In the genomic region with DNA sequence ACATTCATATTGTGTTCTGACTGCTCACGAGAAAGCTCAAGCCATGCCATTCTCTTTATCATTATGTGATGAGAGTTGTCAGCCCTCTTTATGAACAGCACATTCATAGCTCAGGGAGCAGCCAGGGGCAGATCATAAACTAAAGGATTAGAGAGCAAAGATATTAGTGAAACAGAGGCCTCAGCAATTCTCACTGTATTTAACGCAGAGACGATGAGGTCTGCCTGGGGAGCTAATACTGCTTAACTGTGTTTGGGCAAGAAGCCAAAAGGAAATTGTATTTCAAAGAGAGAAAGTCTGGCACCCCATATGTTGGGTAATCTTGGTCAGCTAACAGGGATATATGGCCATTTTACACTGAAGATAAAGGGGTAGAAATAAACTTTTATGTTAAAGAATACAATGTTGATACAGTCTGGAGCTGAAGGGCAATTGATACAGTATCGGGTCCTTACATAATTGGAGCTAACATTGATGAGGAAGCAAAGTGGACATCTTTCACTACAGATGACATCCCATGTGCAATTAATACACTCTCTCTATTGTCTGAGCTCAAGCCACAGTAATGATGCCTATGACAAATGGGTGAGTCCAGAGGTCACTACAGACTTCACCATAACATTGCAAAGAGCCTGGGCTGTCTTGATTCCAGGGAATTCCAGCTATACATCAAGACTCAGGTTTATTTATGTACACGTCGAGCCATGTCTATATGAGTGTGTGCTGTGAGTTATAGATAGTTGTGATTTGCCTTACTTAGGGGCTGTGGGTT, we compare ENCODE assay signal across 14 mouse cellular contexts.
A peak's percentile ranks its signal among the peaks of the same experiment; 100 is the strongest.
DNase-seq lines count a peak whose midpoint lies in the region; ATAC-seq lines count a peak whose summit lies in the region.
"Had no signal": no experiment of that assay in that cellular context is flagged by ENCODE, and none has a peak within 500 bp of the region (broad histone marks: within the 10 kb centered on the region; RNA-seq: fewer than 3 reads in every experiment).

No protein-coding gene starts in this region.

- no peaks in the 10 kb centered on the region for H3K36me3 ChIP-seq in hindbrain, embryonic 11.5 days (ENCODE audit: control insufficient read depth, insufficient read depth, low read length)
- no peaks in the 10 kb centered on the region for H3K36me3 ChIP-seq in hindbrain, embryonic 10.5 days
- no peaks in the 10 kb centered on the region for H3K36me3 ChIP-seq in hindbrain, embryonic 14.5 days (replicated peaks; ENCODE audit: control insufficient read depth, insufficient read depth)
- no peaks in the 10 kb centered on the region for H3K36me3 ChIP-seq in midbrain, embryonic 16.5 days (ENCODE audit: control insufficient read depth, insufficient read depth, low read length)
- H3K36me3 ChIP-seq: embryonic facial prominence, embryonic 15.5 days; heart, embryonic 10.5 days; limb, embryonic 15.5 days had no signal

- no peaks in the 10 kb centered on the region for H3K9me3 ChIP-seq in hindbrain, embryonic 11.5 days (ENCODE audit: control insufficient read depth, low read length)
- no peaks in the 10 kb centered on the region for H3K9me3 ChIP-seq in hindbrain, embryonic 10.5 days
- no peaks in the 10 kb centered on the region for H3K9me3 ChIP-seq in hindbrain, embryonic 14.5 days (ENCODE audit: control insufficient read depth, low read length)
- no peaks in the 10 kb centered on the region for H3K9me3 ChIP-seq in midbrain, embryonic 16.5 days (replicated peaks; ENCODE audit: control insufficient read depth, low read length, poor library complexity, severe bottlenecking)
- H3K9me3 ChIP-seq: embryonic facial prominence, embryonic 15.5 days; heart, embryonic 10.5 days; limb, embryonic 15.5 days had no signal

- H3K9ac ChIP-seq in hindbrain, embryonic 11.5 days (ENCODE audit: low read depth, low read length) = no peak overlapping the region
- no peak overlapping the region for H3K9ac ChIP-seq in hindbrain, embryonic 14.5 days
- H3K9ac ChIP-seq in midbrain, embryonic 16.5 days (ENCODE audit: low read depth, low read length) = no peak overlapping the region
- H3K9ac ChIP-seq: embryonic facial prominence, embryonic 15.5 days; limb, embryonic 15.5 days had no signal

- no peaks in the 10 kb centered on the region for H3K4me1 ChIP-seq in hindbrain, embryonic 11.5 days (replicated peaks; ENCODE audit: control insufficient read depth, insufficient read depth, low read length)
- H3K4me1 ChIP-seq in hindbrain, embryonic 10.5 days (replicated peaks) = no peaks in the 10 kb centered on the region; the same call in 1 of the 2 replicates
- H3K4me1 ChIP-seq in hindbrain, embryonic 14.5 days (replicated peaks; ENCODE audit: control insufficient read depth, insufficient read depth, low read length) = peaks cover 11% of the 10 kb centered on the region
- no peaks in the 10 kb centered on the region for H3K4me1 ChIP-seq in midbrain, embryonic 16.5 days (ENCODE audit: control insufficient read depth, insufficient read depth, low read length)
- H3K4me1 ChIP-seq: heart, embryonic 10.5 days had no signal

- no peak overlapping the region for H3K4me3 ChIP-seq in hindbrain, embryonic 11.5 days (ENCODE audit: low read depth, low read length)
- no peak overlapping the region for H3K4me3 ChIP-seq in hindbrain, embryonic 10.5 days
- no peak overlapping the region for H3K4me3 ChIP-seq in hindbrain, embryonic 14.5 days (replicated peaks; ENCODE audit: low read length)
- no peak overlapping the region for H3K4me3 ChIP-seq in midbrain, embryonic 16.5 days (ENCODE audit: low read depth, low read length)
- H3K4me3 ChIP-seq: embryonic facial prominence, embryonic 15.5 days; heart, embryonic 10.5 days; limb, embryonic 15.5 days had no signal

- 0 out of 2 replicates have a peak, but pooled peaks have one; percentile 25 for ATAC-seq in hindbrain, embryonic 11.5 days (ENCODE audit: low FRiP score)
- ATAC-seq in hindbrain, embryonic 14.5 days (ENCODE audit: low FRiP score) = peak; percentile 79
- peak; percentile 64; the same call in 1 of the 2 replicates for ATAC-seq in midbrain, embryonic 16.5 days
- ATAC-seq: Patski had no signal

- DNase-seq in hindbrain, embryonic 11.5 days (ENCODE audit: low spot score) = no peak
- no peak for DNase-seq in hindbrain, embryonic 10.5 days (ENCODE audit: low spot score)
- peak; percentile 20 for DNase-seq in Muller cell, postnatal 12 days (ENCODE audit: inconsistent ontology term)
- peak; percentile 54 for DNase-seq in hindbrain, embryonic 14.5 days (ENCODE audit: low spot score)
- DNase-seq in layer of hippocampus, postnatal 36 days = no peak
- no peak for DNase-seq in layer of hippocampus, adult 11-12 months (ENCODE audit: low spot score)
- DNase-seq in right cerebral cortex, adult 2 months (ENCODE audit: low spot score in 2 of 2) = no peak
- DNase-seq: cerebellum, postnatal 14 days; thymus, postnatal 14 days had no signal

- H3K27ac ChIP-seq in hindbrain, embryonic 11.5 days (ENCODE audit: low read depth, low read length) = no peak overlapping the region
- no peak overlapping the region for H3K27ac ChIP-seq in hindbrain, embryonic 10.5 days
- H3K27ac ChIP-seq in hindbrain, embryonic 14.5 days = no peak overlapping the region
- 0 out of 2 replicates have a peak overlapping the region, but pooled peaks have one; percentile 29 for H3K27ac ChIP-seq in midbrain, embryonic 16.5 days (ENCODE audit: low read length)
- H3K27ac ChIP-seq: embryonic facial prominence, embryonic 15.5 days; heart, embryonic 10.5 days; limb, embryonic 15.5 days had no signal

- H3K4me2 ChIP-seq in hindbrain, embryonic 11.5 days (replicated peaks; ENCODE audit: low read depth, low read length) = no peak overlapping the region
- H3K4me2 ChIP-seq in hindbrain, embryonic 14.5 days (replicated peaks) = no peak overlapping the region
- H3K4me2 ChIP-seq in midbrain, embryonic 16.5 days (ENCODE audit: low read length) = no peak overlapping the region
- H3K4me2 ChIP-seq: embryonic facial prominence, embryonic 15.5 days; limb, embryonic 15.5 days had no signal

- WGBS in hindbrain, embryonic 11.5 days = 80% methylated on average over 6 of the region's 6 CpGs
- WGBS in hindbrain, embryonic 10.5 days = 88% methylated on average over 6 of the region's 6 CpGs
- WGBS in hindbrain, embryonic 14.5 days = 61% methylated on average over 6 of the region's 6 CpGs
- 60% methylated on average over 6 of the region's 6 CpGs for WGBS in midbrain, embryonic 16.5 days

- no peaks in the 10 kb centered on the region for H3K27me3 ChIP-seq in hindbrain, embryonic 11.5 days (ENCODE audit: control insufficient read depth, insufficient read depth, low read length)
- no peaks in the 10 kb centered on the region for H3K27me3 ChIP-seq in hindbrain, embryonic 10.5 days (ENCODE audit: insufficient read depth, poor library complexity, severe bottlenecking)
- H3K27me3 ChIP-seq in hindbrain, embryonic 14.5 days (ENCODE audit: control insufficient read depth, insufficient read depth, low read length) = no peaks in the 10 kb centered on the region
- no peaks in the 10 kb centered on the region for H3K27me3 ChIP-seq in midbrain, embryonic 16.5 days (ENCODE audit: control insufficient read depth, insufficient read depth, low read depth, low read length)
- H3K27me3 ChIP-seq: embryonic facial prominence, embryonic 15.5 days; limb, embryonic 15.5 days; Patski had no signal

Comparison
In these comparisons a context has a peak if more than half of its experiments do, and no peak if none do; other contexts are left out.
1. DNase-seq: peak in Muller cell, postnatal 12 days (single experiment) and hindbrain, embryonic 14.5 days (single experiment); none in hindbrain, embryonic 11.5 days (single experiment), hindbrain, embryonic 10.5 days (single experiment), layer of hippocampus, postnatal 36 days (0 of 2), layer of hippocampus, adult 11-12 months (single experiment) and right cerebral cortex, adult 2 months (0 of 2).
2. ATAC-seq: peak in every context shown above with its lines; median percentile 79 in hindbrain, embryonic 14.5 days; 64 in midbrain, embryonic 16.5 days; 25 in hindbrain, embryonic 11.5 days.